Mouse (Mus musculus): ENCODE data around the gene Lilrb4a.
"Not testable (repeated sequence)": the region's sequence is repeated elsewhere in the genome, so short reads cannot be mapped to it uniquely, and the experiment has no call there.

Lilrb4a gene

DNA sequence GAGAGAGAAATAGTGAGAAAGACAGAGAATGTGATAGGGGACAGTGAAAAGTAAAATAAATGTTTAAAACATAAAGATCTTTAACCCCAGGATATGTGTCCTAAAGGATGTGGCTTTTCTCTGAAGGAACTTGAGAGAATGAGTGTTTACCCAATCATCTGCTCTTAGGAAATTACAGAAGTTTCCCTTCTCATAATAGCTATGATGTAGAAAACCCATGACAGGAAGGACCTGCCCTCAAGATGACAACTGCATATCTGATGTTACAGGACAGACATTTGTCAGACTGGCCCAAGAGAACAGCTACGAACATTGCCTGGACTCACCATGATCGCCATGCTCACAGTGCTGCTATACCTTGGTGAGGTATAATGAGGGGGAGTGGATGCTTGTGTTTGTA, at the start of gene Lilrb4a:
Gene Lilrb4a (plus strand): TSS at position 266 of the 400 bp plus-strand sequence.
- DNase-seq: not testable (repeated sequence)

DNA sequence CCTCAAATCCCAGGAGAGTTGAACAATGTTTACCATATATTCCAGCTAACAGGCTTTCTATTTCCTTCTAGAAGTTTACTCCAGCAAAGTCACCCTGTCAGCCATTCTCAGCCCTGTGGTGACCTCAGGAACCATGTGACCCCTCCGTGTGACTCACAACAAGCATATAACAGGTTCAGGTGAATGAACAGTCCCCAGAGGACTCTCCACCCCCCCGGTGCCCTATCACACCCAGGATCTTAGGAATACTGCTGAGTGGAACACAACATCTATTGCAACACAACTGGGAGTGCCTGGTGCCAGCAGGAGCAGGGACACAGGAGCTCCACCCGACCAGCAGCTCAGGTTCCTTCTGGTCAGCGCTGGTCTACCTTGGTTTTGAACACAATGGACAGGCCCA, 39.1 kb upstream of the Lilrb4a start:
- DNase-seq: no peak

DNA sequence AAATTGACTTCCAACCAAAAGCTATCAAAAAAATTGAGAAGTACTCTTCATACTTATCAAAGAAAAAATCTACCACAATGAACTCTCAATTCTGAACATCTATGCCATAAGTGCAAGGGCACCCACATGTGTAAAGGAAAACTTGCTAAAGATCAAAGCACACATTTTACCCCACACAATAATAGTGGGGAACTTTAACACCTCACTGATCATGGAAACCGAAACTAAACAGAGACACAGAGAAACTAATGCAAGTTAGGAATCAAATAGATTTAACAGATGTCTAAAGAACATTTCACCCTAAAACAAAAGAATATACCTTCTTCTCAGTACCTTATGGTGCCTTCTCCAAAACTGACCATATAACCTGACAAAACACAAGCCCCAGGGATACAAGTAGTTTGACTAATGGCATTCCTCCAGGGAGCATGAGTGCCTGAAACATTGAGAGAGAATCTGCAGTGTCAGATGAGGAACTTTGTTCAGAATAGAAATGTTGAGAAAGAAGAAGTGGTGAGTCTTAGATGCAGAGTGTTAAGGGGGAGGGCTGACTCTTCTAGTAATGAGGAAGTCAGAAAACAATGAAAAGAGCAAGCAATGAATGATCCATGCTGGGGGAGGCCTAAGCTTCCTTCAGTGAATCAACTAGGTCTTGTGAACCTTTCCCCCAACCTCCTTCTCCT, 37.0 kb upstream of the Lilrb4a start:
- no peak for DNase-seq

DNA sequence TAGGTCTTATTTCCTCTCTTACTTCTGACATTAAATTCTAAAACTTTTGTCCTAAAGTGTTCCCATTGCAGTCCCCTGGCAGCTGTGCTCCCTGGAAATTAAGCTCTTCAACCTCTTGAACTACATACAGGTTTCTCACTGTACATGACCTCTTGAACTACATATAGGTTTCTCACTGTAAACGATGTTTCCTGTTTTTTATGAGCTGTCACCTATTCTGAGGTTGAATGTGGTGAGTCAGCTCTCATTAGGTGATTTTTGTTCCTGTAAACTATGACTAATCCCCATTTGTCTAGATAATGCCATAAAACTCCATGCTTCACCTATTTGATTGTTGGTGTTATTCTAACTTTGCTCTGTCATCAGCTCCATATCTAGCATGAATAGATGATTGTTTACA, 36.4 kb upstream of the Lilrb4a start:
- DNase-seq: no peak

DNA sequence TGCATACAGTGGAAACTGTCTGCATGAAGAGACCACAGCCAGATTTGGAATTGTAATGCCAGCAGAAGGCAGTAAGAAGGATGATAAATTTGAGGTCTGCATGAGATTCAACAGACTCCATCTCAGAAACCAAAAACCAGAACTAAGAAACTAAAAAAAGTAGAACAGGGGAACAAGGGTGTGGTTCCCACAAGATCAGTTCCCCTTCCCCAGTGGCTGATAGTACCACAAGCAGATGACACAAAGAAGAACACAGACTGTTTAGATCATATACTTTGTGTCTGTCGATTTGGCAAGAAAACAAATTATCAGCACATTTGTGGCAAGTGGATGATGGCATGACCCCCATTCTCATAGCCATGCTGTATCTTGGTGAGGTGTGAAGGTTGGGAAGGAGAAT, 35.0 kb upstream of the Lilrb4a start:
- no peak for DNase-seq

DNA sequence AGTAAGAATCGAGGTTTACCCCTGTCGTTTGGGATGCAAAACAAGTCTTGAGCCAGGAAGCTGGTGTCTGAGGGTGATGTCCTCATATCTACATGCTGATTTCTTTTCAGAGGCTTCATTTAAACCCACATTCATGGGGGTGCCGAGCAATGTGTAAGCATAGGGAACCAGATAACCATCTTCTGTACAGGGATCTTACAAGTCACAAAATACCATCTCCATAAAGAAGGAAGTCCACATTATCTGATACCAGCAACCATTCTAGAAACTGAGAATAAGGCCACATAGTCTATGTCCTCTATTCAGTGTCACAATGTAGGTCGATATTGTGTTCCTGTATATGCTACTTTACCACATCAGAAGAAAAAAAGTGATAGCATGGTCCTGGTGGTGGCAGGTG, 34.4 kb upstream of the Lilrb4a start:
- no peak for DNase-seq

DNA sequence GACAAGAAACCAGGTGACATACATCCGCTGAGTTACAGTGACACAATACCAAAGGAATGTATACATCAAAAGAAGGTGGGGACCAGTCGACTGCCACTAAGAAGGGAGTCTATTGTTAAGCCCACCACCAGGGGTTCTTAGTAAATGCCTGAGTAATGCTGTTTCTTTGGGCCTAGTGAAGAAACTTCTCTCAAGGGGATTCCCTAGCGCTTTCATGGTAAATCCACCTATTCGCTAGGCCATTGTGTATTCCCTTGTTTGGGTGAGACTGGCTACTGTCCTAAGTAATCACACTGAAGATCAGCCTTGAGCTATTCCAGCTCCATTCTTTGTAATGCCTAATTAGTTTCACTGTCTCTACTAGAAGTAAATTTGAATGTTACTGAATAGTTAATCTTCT, 27.0 kb upstream of the Lilrb4a start:
- DNase-seq: not testable (repeated sequence)

DNA sequence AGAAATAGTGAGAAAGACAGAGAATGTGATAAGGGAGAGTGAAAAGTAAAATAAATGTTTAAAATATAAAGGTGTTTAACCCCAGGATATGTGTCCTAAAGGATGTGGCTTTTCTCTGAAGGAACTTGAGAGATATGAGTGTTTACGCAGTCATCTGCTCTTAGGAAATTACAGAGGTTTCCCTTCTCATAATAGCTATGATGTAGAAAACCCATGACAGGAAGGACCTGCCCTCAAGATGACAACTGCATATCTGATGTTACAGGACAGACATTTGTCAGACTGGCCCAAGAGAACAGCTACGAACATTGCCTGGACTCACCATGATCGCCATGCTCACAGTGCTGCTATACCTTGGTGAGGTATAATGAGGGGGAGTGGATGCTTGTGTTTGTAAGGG, 10.4 kb upstream of the Lilrb4a start, which contains the start of the genes Gm49339 and Lilr4b:
Gene Gm49339 (plus strand): TSS at position 216 of the 400 bp plus-strand sequence.
Gene Lilr4b (plus strand): TSS at position 236 of the 400 bp plus-strand sequence.
- not testable (repeated sequence) for DNase-seq

DNA sequence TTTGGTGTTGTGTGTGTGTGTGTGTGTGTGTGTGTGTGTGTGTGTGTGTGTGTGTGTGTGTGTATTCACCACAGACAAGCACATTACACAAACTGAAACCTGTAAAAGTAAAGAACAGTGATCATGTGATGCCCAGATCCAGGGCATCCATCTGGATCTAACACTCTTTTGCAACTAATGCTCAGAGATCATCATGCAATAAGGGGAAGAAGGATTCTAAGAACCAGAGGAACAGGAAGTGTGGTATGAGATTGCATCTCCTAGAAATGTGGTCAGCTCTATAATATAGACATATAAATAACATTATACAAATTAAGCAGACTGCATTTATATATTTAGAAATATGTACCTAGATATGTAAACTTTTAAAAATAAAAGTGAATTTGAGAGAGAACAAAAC, 29.3 kb downstream of the Lilrb4a start:
- no peak for DNase-seq

DNA sequence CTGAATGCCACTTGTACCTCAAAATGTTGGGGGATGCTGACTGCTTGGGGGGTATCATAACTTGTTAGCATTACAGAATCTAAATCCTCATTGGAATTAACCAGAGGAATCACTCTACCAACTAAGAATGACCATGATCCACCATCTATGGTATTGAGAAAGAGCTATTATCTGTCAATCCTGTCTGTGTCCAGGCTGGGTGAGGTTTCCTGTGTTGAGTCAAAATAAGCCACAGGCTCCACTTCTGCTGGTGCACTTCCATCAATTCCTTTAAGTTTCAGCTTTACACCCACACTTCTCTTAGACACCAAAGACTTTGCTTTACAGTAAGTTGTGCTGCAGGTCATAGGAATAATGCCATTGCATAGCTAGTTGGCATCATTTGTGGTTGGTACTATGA, 30.7 kb downstream of the Lilrb4a start:
- DNase-seq: no peak

DNA sequence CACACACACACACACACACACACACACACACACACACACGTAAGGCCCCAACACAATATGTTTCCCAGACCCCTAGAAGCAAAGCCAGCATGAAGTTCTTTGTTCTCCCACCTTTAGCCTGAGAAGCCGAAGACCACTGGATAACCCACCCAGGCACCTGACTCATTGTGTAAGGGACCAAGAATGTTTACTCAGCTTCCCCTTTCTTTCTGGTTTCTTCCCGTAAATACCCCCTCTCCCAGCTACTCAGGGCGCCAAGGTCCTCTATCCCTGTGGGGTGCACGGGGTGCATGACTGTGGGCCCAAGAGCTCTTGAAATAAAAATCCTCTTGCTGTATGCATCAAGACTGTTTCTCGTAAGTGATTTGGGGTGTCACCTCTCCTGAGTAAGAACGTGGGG, 35.3 kb downstream of the Lilrb4a start:
- no peak for DNase-seq

DNA sequence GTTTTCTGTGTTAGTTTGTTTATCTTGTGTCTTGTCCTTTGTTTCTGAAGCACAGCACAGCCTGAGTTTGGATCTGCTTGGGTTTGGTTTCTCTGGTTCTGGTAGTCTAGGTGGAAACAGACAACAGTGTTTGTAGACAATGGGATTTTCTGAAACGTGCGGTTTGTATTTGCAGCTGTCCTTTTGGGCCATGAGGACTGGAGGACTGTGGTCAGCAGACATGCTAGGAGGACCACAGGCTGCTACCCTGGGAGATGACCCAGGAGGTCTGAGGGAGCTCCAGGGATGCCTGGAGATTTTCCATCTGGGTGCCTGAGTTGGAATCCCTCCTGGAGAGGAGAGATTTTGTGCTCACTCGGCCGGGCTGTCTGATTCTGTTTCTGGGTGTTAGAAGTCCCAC, 35.9 kb downstream of the Lilrb4a start:
- no peak for DNase-seq

DNA sequence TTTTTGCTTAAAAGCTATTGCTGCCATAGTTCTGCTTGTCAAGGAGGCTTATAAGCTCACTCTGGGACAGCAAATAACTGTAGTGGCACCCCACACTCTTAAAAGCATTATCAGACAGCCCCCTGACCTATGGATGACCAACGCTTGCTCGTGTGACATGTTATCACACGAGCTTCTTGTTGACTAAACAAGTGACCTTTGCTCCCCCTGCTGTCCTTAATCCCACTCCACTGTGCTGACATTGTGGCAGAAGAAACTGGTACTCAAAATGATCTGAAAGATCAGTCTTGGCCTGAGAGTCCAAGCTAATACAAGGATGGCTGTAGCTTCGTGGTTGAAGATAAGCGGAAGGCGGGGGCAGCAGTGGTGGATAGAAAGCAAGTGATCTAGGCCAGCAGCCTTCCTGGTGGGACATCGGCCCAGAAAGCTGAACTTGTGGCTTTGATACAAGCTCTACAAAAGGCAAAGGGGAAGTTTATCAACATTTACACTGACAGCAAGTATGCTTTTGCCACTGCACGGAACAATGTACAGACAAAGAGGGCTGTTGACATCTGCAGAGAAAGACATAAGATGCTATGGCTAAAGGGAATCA, 38.2 kb downstream of the Lilrb4a start:
- no peak for DNase-seq

DNA sequence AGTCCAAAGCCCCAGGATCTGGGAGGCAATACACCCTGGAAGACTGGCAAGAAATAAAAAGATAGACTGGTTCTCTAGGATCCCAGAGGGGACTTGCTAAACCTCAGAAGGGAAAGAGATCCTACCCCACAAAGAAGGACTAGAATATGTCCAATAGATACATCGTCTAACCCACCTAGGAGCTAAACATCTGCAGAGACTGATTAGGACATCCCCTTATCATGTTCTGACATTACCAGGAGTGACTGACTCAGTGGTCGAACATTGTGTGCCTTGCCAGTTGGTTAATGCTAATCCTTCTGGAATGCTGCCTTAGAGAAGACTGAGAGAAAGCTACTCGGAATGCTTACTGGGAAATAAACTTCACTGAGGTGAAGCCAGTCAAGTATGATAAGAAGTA, 38.7 kb downstream of the Lilrb4a start:
- DNase-seq: no peak

DNA sequence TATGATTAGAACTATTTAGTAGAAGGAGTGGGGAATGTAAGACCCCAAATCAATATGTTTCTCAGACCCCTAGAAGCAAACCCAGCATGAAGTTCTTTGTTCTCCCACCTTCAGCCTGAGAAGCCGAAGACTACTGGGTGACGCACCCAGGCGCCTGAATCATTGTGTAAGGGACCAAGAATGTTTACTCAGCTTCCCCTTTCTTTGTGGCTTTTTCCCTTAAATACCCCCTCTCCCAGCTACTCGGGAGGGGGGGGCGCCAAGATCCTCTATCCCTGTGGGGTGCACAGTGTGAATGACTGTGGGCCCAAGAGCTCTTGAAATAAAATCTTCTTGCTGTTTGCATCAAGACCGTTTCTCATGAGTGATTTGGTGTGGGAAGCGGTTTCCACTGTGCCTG, 40.1 kb downstream of the Lilrb4a start:
- DNase-seq: no peak

All from kidney, adult 11 months (tissue).